Mouse (Mus musculus) right cerebral cortex, postnatal 36 days (tissue): ENCODE results near the gene Rcvrn.
A peak's percentile ranks its signal among the peaks of the same experiment; 100 is the strongest.

Experiments
- DNase-seq, 2 experiments: peaks; one replicate each; pipeline ENCODE4 v3.0.0; 2022; ENCODE audit warnings: low spot score in 2 of 2, mixed read lengths in 1 of 2

Rcvrn gene

DNA sequence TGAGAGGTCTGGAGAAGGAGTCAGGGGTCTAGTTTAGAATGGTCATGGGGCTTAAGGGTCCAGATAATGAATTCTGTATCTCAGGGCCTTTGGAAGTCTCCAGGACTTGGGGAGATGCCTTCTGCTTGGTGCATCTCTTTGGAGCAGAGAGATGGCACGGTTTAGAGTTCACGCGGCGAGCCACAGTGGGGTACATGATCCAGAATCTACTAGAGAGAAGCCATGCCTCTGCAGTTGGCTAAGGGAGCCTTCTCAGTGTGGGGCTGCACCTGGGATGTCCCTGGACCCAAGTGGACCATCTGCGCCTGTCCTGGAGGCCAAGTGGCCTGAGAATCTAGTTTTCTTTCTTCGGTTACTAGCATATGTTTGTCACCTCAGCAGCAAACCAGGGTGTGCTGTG, 25.1 kb upstream of the Rcvrn start:
- DNase-seq, result no peak

DNA sequence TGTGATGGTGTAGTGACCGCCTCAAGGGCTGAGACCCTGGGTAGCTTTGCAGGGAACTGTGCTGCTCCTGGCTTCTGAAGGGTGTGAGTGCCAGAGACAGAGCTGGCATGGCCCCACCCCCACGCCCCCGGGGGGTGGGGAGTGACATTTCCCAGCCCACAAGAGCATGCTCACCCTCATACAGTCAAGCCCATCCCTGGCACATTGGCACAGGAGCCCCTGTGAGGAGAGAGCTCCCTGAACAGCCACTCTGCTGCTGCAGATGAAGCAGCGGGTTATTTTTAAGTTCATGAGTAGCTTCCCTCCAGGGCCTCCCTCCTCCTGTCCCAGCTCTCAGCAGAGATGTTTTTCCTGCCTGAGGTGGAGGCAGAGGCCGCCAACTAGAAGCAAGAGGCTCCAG, 23.0 kb upstream of the Rcvrn start:
- DNase-seq, result peak in 1 of 2 experiments; percentile 68

DNA sequence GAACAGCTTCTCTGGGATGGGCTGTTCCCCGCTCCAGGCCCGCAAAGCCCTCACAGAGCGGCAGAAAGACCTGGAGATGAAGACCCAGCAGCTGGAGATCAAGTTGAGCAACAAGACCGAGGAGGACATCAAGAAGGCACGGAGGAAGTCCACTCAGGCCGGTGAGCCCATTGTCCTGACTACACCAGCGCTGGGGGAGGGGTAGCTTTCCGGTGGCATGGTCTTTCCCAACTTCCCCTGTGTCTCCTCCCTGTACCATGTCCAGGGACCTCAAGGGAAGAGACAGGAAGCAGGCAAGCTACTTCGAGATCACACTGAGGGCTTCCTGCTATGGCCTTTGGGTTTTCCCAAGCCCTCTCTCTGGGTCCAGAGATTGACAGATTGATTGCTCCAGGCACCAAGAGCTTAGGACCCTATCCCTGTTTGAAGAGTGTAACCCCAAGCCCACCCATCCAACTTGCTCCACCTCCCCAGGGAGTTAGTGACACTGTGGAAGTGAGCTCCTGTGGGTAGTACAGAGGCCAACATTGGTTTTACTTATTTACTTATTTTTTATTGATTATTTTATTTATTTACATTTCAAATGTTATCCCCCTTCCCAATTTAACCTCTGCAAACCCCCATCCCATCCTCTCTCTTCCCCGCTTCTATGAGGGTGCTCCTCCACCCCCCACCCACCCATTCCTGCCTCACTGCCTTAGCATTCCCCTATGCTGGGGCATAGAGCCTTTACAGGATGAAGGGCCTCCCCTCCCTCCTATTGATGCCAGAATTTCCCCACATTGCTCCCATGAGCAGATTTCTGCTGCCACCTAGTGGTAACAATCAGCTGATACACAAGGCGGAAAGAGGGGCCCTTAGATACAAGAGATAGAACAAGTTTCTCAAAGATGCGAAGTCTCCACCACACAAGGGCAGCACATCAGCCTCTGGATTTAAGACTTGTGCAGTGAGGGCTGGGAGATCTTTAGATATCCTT, 19.3 kb upstream of the Rcvrn start:
- no peak for DNase-seq

DNA sequence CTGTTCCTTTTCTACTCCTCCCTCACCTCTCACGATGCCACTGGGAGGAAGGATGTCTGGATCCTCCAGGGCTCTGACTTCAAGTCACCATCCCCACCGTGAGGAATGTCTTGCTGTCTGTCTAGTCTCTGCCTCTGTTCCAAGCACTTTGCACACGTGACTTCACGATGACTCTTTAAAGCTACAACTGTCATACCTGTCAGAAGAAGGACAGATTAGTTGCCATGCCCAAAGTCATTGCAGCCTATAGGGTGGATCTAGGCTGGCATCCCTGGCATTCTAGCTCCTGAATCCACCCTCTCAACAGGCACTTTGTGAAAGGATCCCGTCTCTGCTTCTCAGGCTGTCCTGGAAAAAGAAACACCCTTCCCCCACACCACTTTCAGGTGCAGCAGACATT, 15.8 kb upstream of the Rcvrn start:
- DNase-seq, result no peak

DNA sequence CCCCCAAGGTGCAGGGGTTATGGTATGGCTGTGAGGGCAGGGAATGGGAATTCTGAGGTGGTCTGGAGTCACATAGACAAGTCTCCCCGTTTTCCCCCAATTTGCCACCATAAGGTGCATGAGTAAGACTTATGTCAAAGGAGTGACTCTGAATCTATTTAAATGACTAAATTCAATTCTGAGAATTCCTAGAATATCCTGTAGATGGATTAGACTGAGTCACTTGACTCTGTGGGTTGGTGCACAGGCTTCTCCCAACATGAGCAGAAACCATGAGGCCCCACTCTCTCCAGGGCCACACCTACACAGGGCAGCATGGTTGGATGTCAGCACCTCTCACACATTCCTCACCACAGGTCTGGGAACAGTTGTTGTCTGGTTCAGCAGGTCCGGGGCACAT, 15.2 kb upstream of the Rcvrn start:
- DNase-seq, result no peak

DNA sequence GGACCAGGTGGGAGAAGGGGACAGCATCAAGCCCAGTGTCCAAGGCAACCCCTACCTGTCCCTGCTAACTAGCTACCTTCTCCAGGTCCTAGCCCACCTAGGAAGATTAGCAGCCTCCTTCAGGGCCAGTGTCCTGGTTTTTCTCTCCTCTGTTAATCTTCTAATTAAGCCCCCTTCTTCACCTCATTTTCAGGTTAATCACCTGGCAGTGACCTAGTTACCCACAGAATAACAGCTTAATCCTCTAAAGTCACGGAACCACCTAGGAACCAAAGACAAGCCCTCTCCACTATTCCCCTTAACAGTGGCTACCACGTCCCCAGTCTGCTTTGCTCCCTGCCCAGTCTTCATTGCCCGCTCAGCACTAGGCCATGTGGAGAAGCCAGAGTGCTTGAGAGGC, 13.3 kb upstream of the Rcvrn start:
- no peak for DNase-seq

DNA sequence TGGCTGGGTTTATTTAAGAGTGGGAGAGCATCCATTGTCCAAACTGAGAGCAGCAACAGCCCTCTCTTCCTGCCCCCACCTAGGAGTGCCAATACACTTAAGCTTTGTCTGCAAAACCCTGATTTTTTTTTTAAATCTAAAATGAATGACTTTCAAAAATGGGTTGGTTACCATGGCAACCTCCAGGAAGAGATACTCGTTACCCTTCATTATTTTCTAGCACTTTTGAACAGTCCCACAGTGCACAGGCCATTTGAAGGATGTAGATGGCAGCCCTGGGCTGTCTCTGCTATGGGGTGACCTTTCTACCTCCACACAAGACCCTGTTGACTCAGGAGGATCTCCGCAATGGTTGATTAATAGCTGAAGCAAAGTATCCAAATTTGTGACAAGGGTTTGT, 9.0 kb upstream of the Rcvrn start:
- no peak for DNase-seq

DNA sequence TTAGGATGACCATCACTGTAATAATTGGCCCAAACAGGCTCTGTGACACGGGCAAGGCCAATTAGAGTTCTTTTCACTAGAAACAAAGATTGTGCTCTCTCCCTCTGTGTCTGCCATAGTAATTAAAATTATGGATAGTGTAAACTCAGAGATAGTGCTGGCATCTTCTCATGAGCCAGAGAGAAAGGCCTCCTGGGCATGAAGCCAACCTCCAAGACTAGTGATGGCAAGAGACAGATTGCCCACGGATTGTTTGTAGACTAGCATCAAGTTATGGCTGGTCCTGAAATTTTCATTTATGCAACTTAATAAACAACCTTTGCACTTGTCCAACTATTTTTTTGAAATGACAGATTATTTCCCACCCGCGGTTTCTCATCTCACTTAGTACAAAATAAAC, 17.9 kb downstream of the Rcvrn start:
- DNase-seq, result no peak

DNA sequence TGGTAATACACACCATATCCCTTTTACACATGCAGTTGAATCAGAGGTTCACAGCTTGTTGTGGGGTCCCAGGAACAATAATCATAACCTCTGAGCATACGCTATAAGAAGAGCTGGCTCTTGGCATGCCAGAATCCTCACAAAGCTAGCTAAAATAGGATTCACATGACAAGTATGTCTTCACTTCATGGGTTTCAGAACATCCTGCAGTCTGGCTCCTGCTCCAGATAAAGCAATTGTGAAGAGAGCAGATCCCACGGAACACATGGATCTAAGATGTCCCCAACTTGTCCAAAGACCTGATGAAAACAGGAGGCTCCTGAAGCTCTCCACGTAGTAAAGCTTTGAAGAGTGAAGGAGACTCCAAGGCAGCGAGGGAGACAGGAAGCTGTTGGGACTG, 20.3 kb downstream of the Rcvrn start:
- DNase-seq, result no peak

DNA sequence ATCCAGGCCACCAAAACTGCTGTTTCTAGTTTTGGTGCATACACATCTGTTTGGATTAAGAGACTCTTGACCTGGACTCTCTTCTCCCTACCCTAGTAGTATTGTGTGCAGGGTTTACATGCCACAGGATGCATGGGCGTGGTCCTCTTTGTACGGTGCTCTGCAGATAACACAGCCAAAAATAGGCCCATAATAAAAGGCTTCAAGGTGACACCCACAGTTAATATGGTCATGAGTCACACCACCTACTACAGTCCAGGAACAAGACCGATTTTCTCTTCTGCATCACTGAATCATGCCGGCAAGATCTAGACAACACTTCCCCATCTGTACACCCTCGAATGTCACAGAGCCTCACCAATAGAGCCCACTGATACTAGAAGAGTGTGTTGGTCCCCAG, 26.4 kb downstream of the Rcvrn start:
- DNase-seq, result no peak

DNA sequence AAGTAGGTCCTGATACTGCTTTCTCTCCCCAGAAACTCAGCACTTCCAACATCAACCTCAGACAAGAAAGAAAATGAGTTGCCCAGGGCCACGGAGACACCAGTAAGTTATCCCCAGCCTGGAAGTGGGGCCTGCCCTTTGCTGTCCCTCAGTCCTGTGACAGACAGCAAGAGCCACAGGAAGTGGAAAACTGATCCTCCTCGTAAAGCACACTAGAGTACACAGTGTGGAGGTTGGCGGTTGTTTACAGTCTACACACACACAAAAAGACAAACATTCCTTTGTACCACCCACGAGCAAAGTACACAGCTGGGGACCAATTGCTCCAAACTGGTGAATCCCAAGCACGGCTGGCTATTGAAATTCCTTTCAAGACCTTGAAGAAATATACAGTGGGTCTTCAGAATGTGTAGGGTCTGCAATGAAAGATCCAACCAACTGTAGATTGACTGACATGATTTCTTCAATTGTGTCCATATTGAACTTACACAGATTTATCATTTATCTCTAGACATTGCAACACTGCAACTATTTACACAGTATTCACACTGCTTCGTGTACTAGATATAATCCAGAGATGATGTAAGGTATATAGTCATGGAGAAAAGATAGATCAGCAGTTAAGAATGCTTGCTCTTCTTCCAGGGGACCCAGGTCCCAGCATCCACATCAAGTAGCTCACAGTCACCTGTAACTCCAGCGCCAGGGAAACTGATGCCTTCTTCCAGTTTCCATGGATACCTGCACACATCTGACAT, 27.5 kb downstream of the Rcvrn start:
- DNase-seq, result no peak

DNA sequence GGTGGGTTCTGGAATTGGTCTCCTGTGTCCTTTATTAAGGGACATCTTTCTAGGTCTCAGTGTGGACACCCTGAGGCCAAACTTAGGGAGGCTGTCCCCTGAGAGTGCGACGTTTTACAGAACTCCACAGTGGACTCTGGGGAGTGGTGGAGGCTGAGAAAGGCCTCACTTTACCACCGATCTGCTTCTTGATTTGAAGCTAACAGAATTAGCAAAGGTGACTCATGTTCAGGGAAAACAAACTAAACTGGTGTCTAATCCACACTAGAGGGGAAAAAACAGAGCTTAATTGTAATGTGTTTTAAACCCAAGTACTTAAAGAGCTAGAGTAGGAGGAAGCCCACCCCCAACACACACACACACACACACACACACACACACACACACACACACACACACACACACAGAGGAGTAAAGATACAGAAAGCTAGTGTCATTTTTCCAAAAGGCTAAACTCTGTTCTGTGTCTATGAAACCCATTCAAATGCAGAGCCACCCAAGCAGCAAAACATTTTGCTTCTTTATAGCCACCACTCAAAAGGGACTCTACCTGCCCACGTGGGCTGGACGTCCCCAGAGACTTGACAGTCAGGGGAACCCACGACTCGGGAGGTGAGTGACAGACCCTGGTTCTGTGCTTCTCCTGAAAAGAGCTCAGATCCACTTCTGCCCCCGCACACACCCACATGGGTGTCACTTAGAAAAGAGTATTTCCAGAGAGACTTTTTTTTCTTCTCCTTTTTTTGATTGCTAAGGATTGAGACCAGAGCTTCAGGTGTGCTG, 28.3 kb downstream of the Rcvrn start:
- DNase-seq, result peak; percentile 64 to 86

DNA sequence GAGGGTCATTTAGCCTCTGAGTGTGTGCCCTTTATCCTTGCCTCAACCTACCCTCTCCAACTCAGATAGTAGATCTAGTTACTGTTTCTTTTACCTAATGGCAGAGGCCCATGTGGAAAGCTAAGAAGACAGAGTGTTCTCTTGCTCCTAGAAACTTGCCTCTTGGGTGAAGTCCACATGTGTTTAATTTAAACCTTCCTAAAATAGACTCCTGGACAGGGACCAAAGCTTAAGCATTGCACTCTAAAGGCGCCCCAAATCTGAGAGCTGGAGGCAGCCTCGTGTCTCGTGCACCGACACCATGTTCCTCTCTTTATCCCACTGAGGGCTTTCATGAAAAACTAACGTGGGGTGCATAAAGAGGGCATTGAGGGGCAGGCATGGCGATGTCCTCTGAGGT, 32.0 kb downstream of the Rcvrn start:
- peak in 1 of 2 experiments; percentile 44 for DNase-seq

DNA sequence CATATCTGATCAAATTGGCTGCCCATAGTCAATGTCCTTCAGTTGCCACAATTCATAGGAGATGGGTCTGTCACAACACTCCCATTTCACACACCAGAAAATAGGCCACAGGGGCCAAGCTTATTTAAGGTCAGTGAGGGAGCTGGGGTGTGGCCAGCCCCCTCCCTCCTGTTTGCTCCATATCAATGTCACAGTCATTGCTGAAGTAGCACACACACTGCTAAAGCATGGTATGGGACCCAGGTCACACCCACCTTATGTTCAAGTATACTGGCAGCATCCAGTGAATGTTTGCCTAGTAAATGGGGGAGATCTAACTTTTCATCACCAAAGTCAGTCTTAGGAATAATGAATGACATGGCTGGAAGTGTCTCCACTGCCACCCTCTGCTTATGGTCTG, 33.6 kb downstream of the Rcvrn start:
- no peak for DNase-seq

DNA sequence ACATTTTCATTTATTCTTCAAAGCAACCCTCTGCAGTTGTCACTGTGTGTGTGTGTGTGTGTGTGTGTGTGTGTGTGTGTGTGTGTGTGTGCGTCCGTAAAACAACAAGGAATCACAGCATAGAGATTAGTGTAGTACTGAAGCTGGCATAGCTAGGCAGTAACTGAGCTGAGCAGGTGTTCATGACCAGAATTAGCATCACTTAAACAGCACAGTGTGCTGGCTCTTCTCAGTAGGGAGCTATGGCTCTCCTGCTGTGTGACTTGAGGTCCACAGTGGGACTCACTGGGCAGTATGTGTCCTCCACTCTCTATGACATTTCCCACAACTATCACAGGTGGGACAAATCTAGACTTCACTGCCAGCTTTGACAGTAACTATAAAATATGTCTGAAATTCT, 35.9 kb downstream of the Rcvrn start:
- no peak for DNase-seq

DNA sequence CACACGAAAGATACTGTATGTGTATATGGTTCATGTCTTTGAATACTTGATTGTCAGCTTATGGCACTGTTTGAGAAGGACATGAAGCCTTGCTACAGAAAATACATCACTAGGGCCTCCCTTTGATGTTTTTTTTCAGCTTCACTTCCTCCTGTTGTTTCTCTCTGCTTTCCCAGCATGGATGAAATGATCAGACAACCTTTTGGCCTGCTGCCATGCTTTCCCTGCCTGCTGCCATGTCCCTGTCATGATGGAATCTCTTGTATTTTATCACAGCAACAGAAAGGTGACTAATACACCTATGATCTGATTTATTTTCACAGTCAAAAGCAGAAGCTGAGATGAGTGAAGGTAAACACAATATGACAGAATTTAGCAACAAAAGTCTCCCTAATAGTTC, 38.6 kb downstream of the Rcvrn start:
- no peak for DNase-seq

DNA sequence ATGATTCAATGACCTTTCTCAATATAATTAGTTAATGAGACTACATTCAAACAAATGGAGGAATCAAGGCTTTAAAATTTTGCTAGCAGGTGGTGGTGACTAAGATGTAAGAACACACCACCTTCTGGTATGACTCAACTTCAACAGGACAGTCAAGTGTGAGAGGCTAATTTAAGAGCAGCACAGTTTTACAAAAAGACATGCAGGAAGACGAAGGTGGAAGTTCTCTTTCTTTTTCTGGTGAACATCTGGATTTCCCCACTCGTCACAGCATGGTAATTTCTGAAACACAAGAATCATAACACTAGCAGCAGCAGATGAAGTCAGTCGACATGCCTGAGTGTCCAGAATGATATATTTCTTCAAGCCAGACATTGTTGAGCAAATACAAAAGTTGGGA, 39.5 kb downstream of the Rcvrn start:
- no peak for DNase-seq

DNA sequence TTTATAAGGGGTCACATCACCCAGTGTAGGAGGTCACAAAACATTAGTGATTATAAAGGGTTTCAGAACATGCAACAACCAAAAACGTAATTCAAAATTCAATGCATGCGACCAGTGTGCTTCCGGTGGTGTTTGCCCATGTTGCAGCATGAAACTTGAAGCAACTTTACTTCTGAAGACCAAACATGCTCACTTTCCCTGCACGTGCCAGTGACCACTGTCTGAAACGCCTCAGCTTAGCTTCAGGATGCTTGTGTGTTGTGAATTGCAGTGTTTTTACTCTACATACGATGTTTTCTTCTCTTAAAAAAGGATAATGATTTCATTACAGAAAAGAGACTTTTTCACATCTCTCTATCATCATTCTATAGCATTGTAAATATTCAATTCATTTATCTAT, 43.2 kb downstream of the Rcvrn start:
- no peak for DNase-seq

DNA sequence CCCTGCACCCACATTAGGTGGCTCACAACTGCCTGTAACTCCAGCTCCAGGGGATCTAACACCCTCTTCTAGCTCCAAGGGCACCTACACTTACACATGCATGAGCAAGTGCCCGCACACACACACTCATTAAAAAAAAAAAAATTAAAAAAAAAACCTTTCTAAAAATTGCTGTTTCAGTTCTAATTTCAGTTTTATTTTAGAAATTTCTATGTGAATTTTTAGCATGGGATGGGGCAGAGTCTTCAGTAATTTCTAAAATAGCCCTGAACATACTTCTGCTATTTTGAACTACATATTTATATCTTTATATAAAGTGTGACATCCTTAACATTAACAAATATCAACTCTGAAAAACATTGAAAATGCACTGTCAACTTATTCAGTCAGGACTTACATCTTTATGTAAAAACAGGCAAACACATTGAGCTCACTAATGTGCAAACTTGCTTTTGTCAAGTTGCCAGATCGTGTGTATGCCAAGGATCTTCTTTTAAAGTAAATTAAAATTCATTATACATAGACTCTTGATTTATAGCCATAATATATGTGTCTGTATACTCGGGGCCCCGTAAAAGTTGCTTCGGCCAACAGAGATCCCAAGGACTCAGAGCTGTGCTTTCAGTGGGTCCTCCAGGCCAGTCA, 43.8 kb downstream of the Rcvrn start:
- DNase-seq, result no peak

DNA sequence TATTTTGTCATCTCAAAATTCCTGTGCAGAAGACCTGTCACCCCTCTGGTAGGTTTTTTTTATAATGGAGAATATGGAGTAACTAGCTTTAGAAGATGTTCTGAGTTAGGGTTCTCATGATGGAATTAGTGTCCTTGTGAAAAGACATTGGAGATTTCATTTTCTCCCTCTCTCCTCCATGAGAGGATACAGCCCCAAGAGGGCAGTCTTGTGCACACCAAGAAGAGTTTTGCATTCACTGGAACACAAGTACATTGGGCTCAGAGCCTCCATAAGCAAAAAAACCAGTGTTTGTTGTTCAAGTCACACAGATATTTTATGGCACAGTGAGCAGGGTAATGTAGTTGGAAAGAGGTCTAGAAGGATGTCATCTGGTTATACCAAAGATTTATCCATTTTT, 46.4 kb downstream of the Rcvrn start:
- DNase-seq, result no peak
